Mouse (Mus musculus) midbrain, embryonic 15.5 days (tissue): ENCODE data around the gene Cab39l. TPM values are rescaled to one million over a fixed set of nuclear protein-coding genes. Genes with fewer than 3 reads are reported as not detected.

ENCODE experiments used
- ATAC-seq: fragments of 200-750 bp; cut with Nextera tagmentation; replicated peaks from 2 replicates; pipeline ENCODE4 v1.8.0; 2017; ENCODE audit warnings: moderate TSS enrichment
- H3K27ac ChIP-seq: fragments of 300-500 bp; sonication (generic); 2 replicates; pipeline ENCODE4 v1.5.1; 2015; ENCODE audit warnings: mild to moderate bottlenecking, inconsistent platforms
- H3K27me3 ChIP-seq: fragments of 300-500 bp; sonication (generic); replicated peaks from 2 replicates; pipeline ENCODE4 v1.6.1; 2015; ENCODE audit warnings: inconsistent platforms
- H3K36me3 ChIP-seq: fragments of 300-500 bp; sonication (generic); replicated peaks from 2 replicates; pipeline ENCODE4 v1.6.1; 2015; ENCODE audit warnings: inconsistent platforms
- H3K4me1 ChIP-seq: fragments of 300-500 bp; sonication (generic); 2 replicates; pipeline ENCODE4 v1.6.1; 2015; ENCODE audit warnings: inconsistent platforms
- H3K4me2 ChIP-seq: fragments of 300-500 bp; sonication (generic); 2 replicates; pipeline ENCODE4 v1.6.1; 2015; ENCODE audit warnings: inconsistent platforms, mild to moderate bottlenecking, moderate library complexity
- H3K4me3 ChIP-seq: fragments of 300-500 bp; sonication (generic); 2 replicates; pipeline ENCODE4 v1.5.1; 2015; ENCODE audit warnings: mild to moderate bottlenecking, inconsistent platforms
- H3K9ac ChIP-seq: fragments of 300-500 bp; sonication (generic); 2 replicates; pipeline ENCODE4 v1.6.1; 2015; ENCODE audit warnings: mild to moderate bottlenecking, inconsistent platforms
- H3K9me3 ChIP-seq: fragments of 300-500 bp; sonication (generic); 2 replicates; pipeline ENCODE4 v1.6.1; 2016; ENCODE audit warnings: inconsistent platforms
- WGBS: fragments of 180-500 bp; shearing (Covaris S2); methylation state at CpG from one replicate; pipeline ENCODE4 v1.1.7; 2015; ENCODE audit warnings: mixed read lengths; 5-methylcytosine and 5-hydroxymethylcytosine counted together
- polyA plus RNA-seq: library from polyadenylated mRNA; unstranded; fragments of >200 nt; fragmentation: Nextera tagmentation; extraction: Ambion mirVana; gene quantifications from 2 replicates; pipeline ENCODE4 v1.2.1, GENCODE M21; 2015

The Cab39l gene
- polyA plus RNA-seq, 1 experiment from 2014 or later, result 19.0 TPM

DNA sequence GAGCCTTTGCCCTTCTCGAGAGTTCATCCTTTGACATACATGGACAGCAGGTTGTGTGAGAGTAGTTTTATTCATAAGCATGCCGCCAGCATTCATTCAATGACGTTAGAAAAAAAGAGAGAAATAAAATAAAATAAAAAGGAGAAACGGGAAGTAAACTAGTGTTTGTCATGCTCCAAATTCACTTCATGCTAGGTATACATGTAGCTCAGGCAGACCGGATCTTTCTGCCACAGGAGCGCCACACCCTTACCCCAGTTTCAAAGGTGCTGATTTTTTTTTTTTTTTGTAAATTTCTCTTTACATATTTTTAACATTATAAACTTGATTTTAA lies 667 bp downstream of the Cab39l start:
- H3K27me3 ChIP-seq, result no peaks in the 10 kb centered on the region

DNA sequence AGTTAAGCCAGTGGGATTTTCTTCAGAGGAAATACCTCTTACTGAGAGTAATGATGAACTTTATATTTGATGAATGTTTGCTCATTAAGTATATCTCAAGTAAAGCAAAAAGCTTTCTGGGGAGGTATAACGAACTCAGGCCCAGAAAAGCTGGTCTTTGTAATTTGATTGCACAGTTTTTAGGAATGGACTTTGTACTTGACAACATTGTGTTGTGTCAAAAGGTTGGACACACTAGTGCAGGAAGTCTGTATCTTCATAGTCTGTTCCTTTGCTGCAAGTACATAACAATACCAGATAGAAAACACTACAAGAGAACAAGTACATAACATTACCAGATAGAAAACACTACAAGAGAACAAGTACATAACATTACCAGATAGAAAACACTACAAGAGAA lies 4.6 kb downstream of the Cab39l start:
- no peak for ATAC-seq
- Histone ChIP-seq H3K27me3 (no peaks in the 10 kb centered on the region), H3K9ac (no peak overlapping the region), H3K27ac (no peak overlapping the region), H3K4me2 (no peak overlapping the region), H3K4me1 (0 out of 2 replicates have a peak, but pooled peaks cover 3% of the 10 kb centered on the region), H3K9me3 (no peaks in the 10 kb centered on the region), H3K36me3 (no peaks in the 10 kb centered on the region), H3K4me3 (no peak overlapping the region)
- WGBS, result 88% methylated on average over 1 of the region's 1 CpGs

More for the DNA sequence above, 667 bp downstream of the Cab39l start:
- Histone ChIP-seq H3K27ac (no peak overlapping the region; the same call in 1 of the 2 replicates), H3K4me2 (peak overlapping the region; percentile 90), H3K4me3 (peak overlapping the region; percentile 99), H3K9me3 (no peaks in the 10 kb centered on the region), H3K9ac (peak overlapping the region; percentile 89), H3K36me3 (no peaks in the 10 kb centered on the region), H3K4me1 (peaks cover 15% of the 10 kb centered on the region)
- no peak for ATAC-seq
- WGBS, result 14% methylated on average over 6 of the region's 6 CpGs

DNA sequence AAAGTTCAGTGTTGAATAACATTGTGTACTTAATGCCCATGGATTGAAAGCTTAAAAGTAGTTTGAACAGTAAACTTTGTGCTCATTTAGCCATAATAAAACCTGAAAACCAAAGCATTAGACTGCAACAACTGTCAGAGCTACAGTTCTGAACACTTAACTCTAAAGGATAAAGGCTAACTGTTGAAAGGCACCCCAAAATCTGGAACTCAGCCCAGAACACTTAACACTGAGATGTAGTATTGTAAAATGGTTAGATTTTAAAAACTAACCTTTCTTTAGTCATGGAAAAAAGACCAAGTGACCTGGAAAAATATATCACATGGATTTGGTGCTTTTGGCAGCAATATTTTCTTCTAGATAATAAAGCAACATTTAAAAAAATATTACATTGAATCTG lies 7.2 kb downstream of the Cab39l start:
- Histone ChIP-seq H3K4me2 (no peak overlapping the region), H3K27ac (no peak overlapping the region), H3K9me3 (no peaks in the 10 kb centered on the region), H3K9ac (no peak overlapping the region), H3K4me3 (no peak overlapping the region), H3K27me3 (no peaks in the 10 kb centered on the region), H3K36me3 (no peaks in the 10 kb centered on the region), H3K4me1 (no peaks in the 10 kb centered on the region)
- ATAC-seq, result no peak

DNA sequence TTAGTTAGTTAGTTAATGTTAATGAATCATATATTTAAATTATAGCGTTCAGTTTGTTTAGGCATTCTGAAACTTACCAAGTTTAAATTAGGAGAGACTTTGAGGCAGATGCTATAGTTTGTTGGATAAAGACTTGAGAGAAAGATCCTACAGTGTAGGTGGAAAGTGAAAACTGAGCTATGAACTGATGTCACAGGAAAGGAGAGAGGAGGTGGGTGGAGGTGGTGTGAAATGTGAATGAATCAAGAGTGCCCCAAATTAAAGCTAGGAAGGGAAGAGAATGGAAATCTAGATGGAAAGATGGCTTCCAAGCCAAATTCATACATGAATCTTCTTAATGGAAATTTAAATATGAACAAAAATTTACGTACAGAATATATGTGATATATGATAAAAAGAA lies 25.7 kb downstream of the Cab39l start:
- Histone ChIP-seq H3K4me1 (no peaks in the 10 kb centered on the region), H3K9ac (no peak overlapping the region), H3K4me2 (no peak overlapping the region), H3K36me3 (no peaks in the 10 kb centered on the region), H3K27ac (no peak overlapping the region), H3K27me3 (no peaks in the 10 kb centered on the region), H3K4me3 (no peak overlapping the region), H3K9me3 (no peaks in the 10 kb centered on the region)
- 95% methylated on average over 2 of the region's 2 CpGs for WGBS
- ATAC-seq, result no peak

DNA sequence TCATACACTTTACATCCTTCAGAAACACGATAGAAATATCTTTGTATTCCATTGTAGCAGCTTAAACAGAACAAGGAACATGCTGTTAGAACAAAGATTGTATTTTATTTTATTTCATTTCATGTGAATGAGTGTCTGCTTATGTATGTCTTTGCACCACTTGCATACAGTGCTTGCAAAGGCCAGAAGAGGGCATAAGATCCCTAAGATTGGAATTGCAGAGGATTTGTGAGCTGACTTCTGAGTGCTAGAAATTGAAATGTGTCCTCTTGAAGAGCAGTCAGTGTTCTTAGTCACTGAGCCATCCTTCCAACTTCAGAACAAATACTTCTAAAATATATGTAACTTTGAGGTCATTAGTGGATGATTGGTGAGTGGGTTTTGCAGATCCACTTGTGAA lies 27.0 kb downstream of the Cab39l start:
- H3K36me3 ChIP-seq, result no peaks in the 10 kb centered on the region
- ATAC-seq, result no peak
- H3K4me1 ChIP-seq, result no peaks in the 10 kb centered on the region
- H3K9ac ChIP-seq, result no peak overlapping the region
- H3K9me3 ChIP-seq, result no peaks in the 10 kb centered on the region
- no peak overlapping the region for H3K4me3 ChIP-seq
- H3K27ac ChIP-seq, result no peak overlapping the region
- H3K27me3 ChIP-seq, result no peaks in the 10 kb centered on the region
- WGBS, result 62% methylated on average over 1 of the region's 1 CpGs
- no peak overlapping the region for H3K4me2 ChIP-seq

DNA sequence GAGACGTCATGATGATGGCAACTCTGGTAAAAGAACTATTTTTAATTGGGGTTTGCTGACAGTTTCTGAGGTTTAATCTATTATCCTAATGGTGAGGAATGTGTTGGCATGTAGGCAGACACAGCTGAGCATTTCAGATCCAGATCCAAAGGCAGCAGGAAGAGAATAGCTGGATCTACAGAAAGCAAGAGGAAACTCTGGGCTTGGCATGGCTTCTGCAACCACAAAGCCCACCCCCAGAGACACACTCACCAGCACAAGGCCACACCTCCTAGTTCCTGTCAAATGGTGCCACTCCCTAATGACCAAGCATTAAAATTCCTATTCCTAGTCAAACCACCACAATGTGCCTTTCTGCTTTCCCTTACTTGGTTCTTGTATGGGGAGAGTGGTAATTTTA lies 30.0 kb downstream of the Cab39l start:
- WGBS, result 96% methylated on average over 1 of the region's 1 CpGs
- no peaks in the 10 kb centered on the region for H3K9me3 ChIP-seq
- H3K36me3 ChIP-seq, result no peaks in the 10 kb centered on the region
- no peak overlapping the region for H3K27ac ChIP-seq
- H3K27me3 ChIP-seq, result no peaks in the 10 kb centered on the region
- no peak overlapping the region for H3K9ac ChIP-seq
- H3K4me1 ChIP-seq, result no peaks in the 10 kb centered on the region
- no peak overlapping the region for H3K4me2 ChIP-seq
- no peak overlapping the region for H3K4me3 ChIP-seq
- ATAC-seq, result no peak

DNA sequence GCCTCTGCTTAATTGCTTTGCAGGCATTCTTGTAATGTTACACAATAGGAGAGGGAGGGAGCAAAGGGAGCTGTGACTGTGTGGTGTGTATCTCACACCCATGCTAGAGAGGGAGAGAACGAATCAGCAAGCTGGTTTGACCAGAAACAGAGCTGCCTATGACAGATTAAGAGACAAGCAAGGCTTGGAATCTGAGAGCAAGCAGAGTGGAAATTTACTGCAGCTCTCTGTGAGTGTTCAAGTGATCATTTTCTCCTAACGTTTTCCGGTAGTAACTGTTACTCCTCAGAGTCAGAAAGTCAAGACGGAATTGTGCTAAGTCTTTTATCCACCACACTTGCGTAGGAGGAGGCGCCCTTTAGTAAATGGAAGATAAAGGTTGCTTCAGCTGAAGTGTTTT lies 37.9 kb downstream of the Cab39l start:
- 74% methylated on average over 6 of the region's 6 CpGs for WGBS

DNA sequence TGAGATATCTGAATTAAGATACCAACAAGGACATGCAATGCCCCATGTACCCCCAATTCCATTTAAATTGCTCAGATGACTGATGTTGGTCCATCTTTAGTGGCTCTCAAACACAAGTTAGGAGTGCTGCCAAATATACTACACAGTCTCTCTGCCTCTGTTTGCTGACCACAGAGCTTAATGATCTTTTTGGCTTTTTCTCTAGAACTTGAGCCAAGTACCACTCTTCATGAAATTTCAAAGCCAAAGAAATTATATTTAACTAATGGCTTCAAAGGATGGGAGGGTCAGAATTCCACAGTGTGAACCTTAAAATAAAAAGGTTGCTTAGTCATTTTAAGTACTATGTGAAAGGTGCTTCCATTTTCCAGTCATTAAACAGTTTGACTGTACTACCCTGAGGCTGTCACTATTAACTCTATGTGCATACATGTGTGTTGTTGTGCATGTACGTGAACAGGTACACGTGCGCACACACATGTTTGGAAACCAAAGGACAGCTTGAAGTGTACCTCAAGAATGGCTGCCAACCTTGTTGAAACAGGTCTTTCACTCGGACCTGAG lies 44.6 kb downstream of the Cab39l start:
- WGBS, result 94% methylated on average over 4 of the region's 4 CpGs
- ATAC-seq, result no peak

More for the DNA sequence above, 37.9 kb downstream of the Cab39l start:
- no peaks in the 10 kb centered on the region for H3K27me3 ChIP-seq
- no peaks in the 10 kb centered on the region for H3K4me1 ChIP-seq
- no peak overlapping the region for H3K4me3 ChIP-seq
- H3K9ac ChIP-seq, result no peak overlapping the region
- no peaks in the 10 kb centered on the region for H3K36me3 ChIP-seq
- no peaks in the 10 kb centered on the region for H3K9me3 ChIP-seq
- no peak overlapping the region for H3K27ac ChIP-seq
- H3K4me2 ChIP-seq, result no peak overlapping the region
- ATAC-seq, result no peak

DNA sequence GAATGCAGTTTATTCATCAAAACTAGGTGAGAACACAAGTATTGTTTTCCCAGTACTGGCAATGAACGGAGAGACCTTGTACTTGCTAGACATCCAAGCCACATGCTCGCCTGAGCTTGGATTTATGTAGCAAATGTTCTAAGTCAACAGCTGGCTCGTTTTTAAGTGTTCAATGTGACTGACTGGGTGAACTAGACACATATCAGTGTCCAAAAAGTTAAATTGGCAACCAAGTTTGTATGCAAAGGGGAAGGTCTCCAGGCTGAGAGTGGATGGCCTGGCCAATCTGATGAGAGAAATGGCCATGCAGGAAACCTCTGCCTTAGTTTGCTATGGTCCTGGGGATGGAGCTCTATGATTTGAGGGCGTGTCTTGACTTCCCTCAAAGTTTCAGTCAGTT lies 51.6 kb downstream of the Cab39l start:
- no peak for ATAC-seq
- 89% methylated on average over 4 of the region's 4 CpGs for WGBS
- Histone ChIP-seq H3K27me3 (no peaks in the 10 kb centered on the region), H3K9me3 (no peaks in the 10 kb centered on the region), H3K27ac (no peak overlapping the region), H3K4me3 (no peak overlapping the region), H3K4me1 (no peaks in the 10 kb centered on the region), H3K9ac (no peak overlapping the region), H3K4me2 (no peak overlapping the region), H3K36me3 (no peaks in the 10 kb centered on the region)

More for the DNA sequence above, 44.6 kb downstream of the Cab39l start:
- no peak overlapping the region for H3K4me2 ChIP-seq
- H3K4me3 ChIP-seq, result no peak overlapping the region
- H3K4me1 ChIP-seq, result no peaks in the 10 kb centered on the region
- H3K9me3 ChIP-seq, result no peaks in the 10 kb centered on the region
- no peaks in the 10 kb centered on the region for H3K36me3 ChIP-seq
- H3K27ac ChIP-seq, result no peak overlapping the region
- H3K9ac ChIP-seq, result no peak overlapping the region
- H3K27me3 ChIP-seq, result no peaks in the 10 kb centered on the region

DNA sequence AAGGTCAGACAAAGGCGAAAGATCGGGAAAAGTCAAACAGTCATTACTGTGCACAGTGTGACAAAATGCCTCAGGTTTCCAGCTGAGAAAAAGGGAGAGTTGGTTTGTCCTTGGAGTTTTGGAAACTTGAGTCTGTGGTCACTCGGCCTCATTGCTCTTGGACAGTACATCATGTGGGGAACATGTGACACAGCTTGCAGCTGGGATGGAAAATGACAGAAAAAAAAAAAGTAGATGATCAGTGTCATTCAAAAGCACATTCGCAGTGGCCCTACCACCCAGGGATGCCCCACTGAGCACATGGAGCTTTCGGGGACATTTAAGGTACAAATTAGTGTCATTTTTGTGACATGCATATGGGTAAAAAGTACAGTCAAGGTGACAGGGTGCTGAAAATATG lies 57.2 kb downstream of the Cab39l start:
- WGBS, result 93% methylated on average over 5 of the region's 5 CpGs
- ATAC-seq, result no peak
- H3K4me2 ChIP-seq, result no peak overlapping the region
- no peaks in the 10 kb centered on the region for H3K4me1 ChIP-seq
- no peak overlapping the region for H3K9ac ChIP-seq
- no peaks in the 10 kb centered on the region for H3K36me3 ChIP-seq
- H3K27ac ChIP-seq, result no peak overlapping the region
- H3K4me3 ChIP-seq, result no peak overlapping the region
- H3K9me3 ChIP-seq, result no peaks in the 10 kb centered on the region
- no peaks in the 10 kb centered on the region for H3K27me3 ChIP-seq

DNA sequence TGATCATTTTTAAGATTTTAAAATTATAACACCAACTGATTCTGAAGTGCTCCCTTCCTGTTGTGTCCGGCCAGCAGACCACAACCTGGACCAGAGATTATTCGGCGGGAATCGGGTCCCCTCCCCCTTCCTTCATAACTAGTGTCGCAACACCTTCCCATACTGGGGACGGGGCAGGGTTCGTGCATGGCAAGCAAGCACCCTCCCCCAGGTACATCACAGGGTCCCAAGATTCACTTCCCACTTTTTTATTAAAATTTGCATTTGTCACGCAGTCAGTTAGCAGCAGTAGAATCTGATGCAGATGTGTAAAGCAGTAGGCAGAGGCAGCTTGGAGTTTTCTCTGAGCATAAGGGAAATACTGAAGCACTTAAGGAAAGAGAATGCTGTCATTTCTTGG lies 64.1 kb downstream of the Cab39l start:
- H3K9me3 ChIP-seq, result no peaks in the 10 kb centered on the region
- H3K27ac ChIP-seq, result no peak overlapping the region
- no peak overlapping the region for H3K9ac ChIP-seq
- no peaks in the 10 kb centered on the region for H3K27me3 ChIP-seq
- H3K36me3 ChIP-seq, result no peaks in the 10 kb centered on the region
- no peak overlapping the region for H3K4me3 ChIP-seq
- H3K4me2 ChIP-seq, result no peak overlapping the region
- ATAC-seq, result no peak
- WGBS, result 95% methylated on average over 8 of the region's 8 CpGs
- H3K4me1 ChIP-seq, result no peaks in the 10 kb centered on the region

DNA sequence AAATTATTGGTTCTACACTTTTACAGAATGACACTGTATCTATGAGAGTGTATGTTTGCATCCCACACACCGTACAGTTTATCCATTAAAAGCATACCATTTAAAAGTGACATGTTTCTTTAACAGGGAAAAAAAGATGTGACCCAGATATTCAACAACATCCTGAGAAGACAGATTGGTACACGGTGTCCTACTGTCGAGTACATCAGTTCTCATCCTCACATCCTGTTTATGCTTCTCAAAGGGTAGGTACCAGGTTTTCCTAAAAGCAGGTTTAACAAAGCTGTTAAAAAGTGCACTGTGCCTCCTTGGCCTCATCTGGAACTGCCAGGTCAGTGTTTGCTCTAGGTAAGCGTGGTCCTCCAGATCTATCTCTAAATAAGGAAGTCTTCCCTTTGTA lies 65.4 kb downstream of the Cab39l start:
- H3K4me3 ChIP-seq, result no peak overlapping the region
- WGBS, result 93% methylated on average over 4 of the region's 4 CpGs
- H3K4me1 ChIP-seq, result no peaks in the 10 kb centered on the region
- H3K36me3 ChIP-seq, result no peaks in the 10 kb centered on the region
- no peak overlapping the region for H3K4me2 ChIP-seq
- H3K9ac ChIP-seq, result no peak overlapping the region
- no peaks in the 10 kb centered on the region for H3K9me3 ChIP-seq
- ATAC-seq, result no peak
- no peak overlapping the region for H3K27ac ChIP-seq
- no peaks in the 10 kb centered on the region for H3K27me3 ChIP-seq

DNA sequence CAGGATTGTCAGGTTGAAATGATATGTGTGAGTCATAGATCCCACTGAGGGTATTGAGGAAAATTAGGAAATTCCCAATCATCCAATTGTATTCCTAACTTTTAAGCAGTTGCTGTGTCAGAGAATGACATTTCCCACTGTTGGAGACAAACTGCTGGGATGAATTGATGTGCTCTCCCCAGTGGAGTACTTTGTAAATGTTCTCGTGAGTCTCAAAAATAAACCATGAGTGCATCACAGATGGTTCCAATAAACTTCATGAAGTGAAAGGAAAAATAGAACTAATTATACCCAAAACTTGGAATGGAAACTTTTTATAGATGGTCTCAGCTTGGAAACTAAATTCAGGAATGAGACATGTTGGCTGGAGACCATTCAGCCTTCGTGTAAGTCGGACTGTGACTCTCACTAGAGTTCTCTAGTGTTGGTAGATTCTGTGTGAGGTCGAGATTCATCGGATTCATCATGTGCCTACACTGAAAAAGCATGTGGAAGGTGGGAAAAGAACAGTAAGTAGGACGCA lies 73.2 kb downstream of the Cab39l start:
- Histone ChIP-seq H3K27ac (no peak overlapping the region), H3K9me3 (no peaks in the 10 kb centered on the region), H3K4me2 (no peak overlapping the region), H3K4me3 (no peak overlapping the region), H3K9ac (no peak overlapping the region), H3K27me3 (no peaks in the 10 kb centered on the region), H3K4me1 (no peaks in the 10 kb centered on the region), H3K36me3 (no peaks in the 10 kb centered on the region)
- 88% methylated on average over 6 of the region's 6 CpGs for WGBS
- no peak for ATAC-seq
